Mouse (Mus musculus): ENCODE results near the gene Ninj2. TPM values are rescaled to one million over a fixed set of nuclear protein-coding genes. Genes with fewer than 3 reads are reported as not detected.

The Ninj2 gene
- total and polyA plus RNA-seq, 3 experiments: 0.08 TPM; not detected in 2

GRCm38 (mm10) chr6:120076619-120077450 is 16.3 kb upstream of the Ninj2 start:
- no peaks in the 10 kb centered on the region for H3K4me1 ChIP-seq (ENCODE audit: control insufficient read depth in 1 of 2, insufficient read depth in 2 of 2, low read length in 2 of 2)
- DNase-seq (ENCODE audit: low read depth, low spot score): peak; percentile 9
- TF ChIP-seq CTCF (IDR thresholded peaks at IDR 0.05 in 2 of 3, conservative IDR thresholded peaks at IDR 0.05 in 1 of 3; ENCODE audit: control insufficient read depth in 1 of 3, insufficient read depth in 1 of 3, low read depth in 2 of 3, low read length in 3 of 3, poor library complexity in 1 of 3, severe bottlenecking in 1 of 3) (no peak), USF1 (IDR thresholded peaks at IDR 0.05; ENCODE audit: low read depth, low read length) (no peak), NELFE (IDR thresholded peaks at IDR 0.05; ENCODE audit: low read depth, low read length) (no peak), E2F4 (IDR thresholded peaks at IDR 0.05; ENCODE audit: borderline replicate concordance, low read depth, low read length) (no peak), ZKSCAN1 (IDR thresholded peaks at IDR 0.05; ENCODE audit: low read depth, low read length) (no peak), RCOR1 (IDR thresholded peaks at IDR 0.05; ENCODE audit: low read depth, low read length) (no peak), KAT2A (conservative IDR thresholded peaks at IDR 0.05; ENCODE audit: low read depth, low read length) (no peak)
- H3K9ac ChIP-seq (ENCODE audit: control insufficient read depth, low read depth, low read length, poor library complexity, severe bottlenecking): no peak overlapping the region
- H3K27me3 ChIP-seq (ENCODE audit: control insufficient read depth in 1 of 2, insufficient read depth in 2 of 2, low read length in 2 of 2): no peaks in the 10 kb centered on the region
- no peak overlapping the region for H3K27ac ChIP-seq (ENCODE audit: control insufficient read depth, low read depth, low read length)
- H3K36me3 ChIP-seq (ENCODE audit: control insufficient read depth in 1 of 2, insufficient read depth in 2 of 2, low read length in 2 of 2): no peaks in the 10 kb centered on the region
- H3K9me3 ChIP-seq (replicated peaks; ENCODE audit: insufficient read depth, low read length): no peaks in the 10 kb centered on the region
- no peak overlapping the region for H3K4me3 ChIP-seq (ENCODE audit: control insufficient read depth in 1 of 2, insufficient read depth in 1 of 2, low read depth in 2 of 2, low read length in 2 of 2)
- no peaks in the 10 kb centered on the region for H3K79me2 ChIP-seq (ENCODE audit: control insufficient read depth, insufficient read depth, low read length, poor library complexity)

DNA sequence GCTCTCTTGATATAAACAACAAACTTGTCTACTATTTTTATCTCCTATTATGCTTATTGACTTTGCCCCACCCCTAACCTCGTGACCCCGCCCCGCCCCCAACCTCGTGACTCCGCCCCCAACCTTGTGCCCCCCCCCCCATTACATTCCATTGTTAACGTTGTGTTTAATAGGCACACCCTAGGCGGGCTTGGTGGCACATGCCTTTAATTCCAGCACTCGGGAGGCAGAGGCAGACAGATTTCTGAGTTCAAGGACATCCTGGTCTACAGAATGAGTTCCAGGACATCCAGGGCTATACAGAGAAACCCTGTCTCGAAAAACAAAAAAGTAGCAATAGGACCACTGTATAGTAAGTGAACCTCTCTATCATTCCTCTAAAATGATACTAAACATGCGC is 13.6 kb upstream of the Ninj2 start:
- Histone ChIP-seq H3K27ac (ENCODE audit: control insufficient read depth, low read depth, low read length) (no peak overlapping the region), H3K27me3 (ENCODE audit: control insufficient read depth in 1 of 2, insufficient read depth in 2 of 2, low read length in 2 of 2) (no peaks in the 10 kb centered on the region), H3K79me2 (ENCODE audit: control insufficient read depth, insufficient read depth, low read length, poor library complexity) (no peaks in the 10 kb centered on the region), H3K9me3 (replicated peaks; ENCODE audit: insufficient read depth, low read length) (no peaks in the 10 kb centered on the region), H3K9ac (ENCODE audit: control insufficient read depth, low read depth, low read length, poor library complexity, severe bottlenecking) (no peak overlapping the region), H3K4me1 (ENCODE audit: control insufficient read depth in 1 of 2, insufficient read depth in 2 of 2, low read length in 2 of 2) (peaks cover 0 to 11% of the 10 kb centered on the region in 2 experiments; a peak in 2 of 4 replicates), H3K36me3 (ENCODE audit: control insufficient read depth in 1 of 2, insufficient read depth in 2 of 2, low read length in 2 of 2) (peaks cover 0 to 8% of the 10 kb centered on the region in 2 experiments; a peak in 2 of 4 replicates), H3K4me3 (ENCODE audit: control insufficient read depth in 1 of 2, insufficient read depth in 1 of 2, low read depth in 2 of 2, low read length in 2 of 2) (no peak overlapping the region)
- DNase-seq (ENCODE audit: low read depth, low spot score): no peak
- TF ChIP-seq USF2 (IDR thresholded peaks at IDR 0.05; ENCODE audit: borderline replicate concordance in 1 of 2, insufficient read depth in 1 of 2, low read depth in 1 of 2, low read length in 2 of 2): no peak
- TF ChIP-seq SIN3A (IDR thresholded peaks at IDR 0.05; ENCODE audit: low read length): no peak
- TF ChIP-seq UBTF (IDR thresholded peaks at IDR 0.05; ENCODE audit: borderline replicate concordance, insufficient read depth, low read depth, low read length): no peak
- TF ChIP-seq ZMIZ1 (IDR thresholded peaks at IDR 0.05; ENCODE audit: low read depth, low read length): no peak
- TF ChIP-seq TBP (IDR thresholded peaks at IDR 0.05; ENCODE audit: low read depth, low read length): no peak
- no peak for TF ChIP-seq RAD21 (IDR thresholded peaks at IDR 0.05; ENCODE audit: low read depth, low read length)
- TF ChIP-seq NRF1 (IDR thresholded peaks at IDR 0.05; ENCODE audit: insufficient read depth, low read depth, low read length, poor library complexity, severe bottlenecking): no peak
- TF ChIP-seq BHLHE40 (IDR thresholded peaks at IDR 0.05; ENCODE audit: borderline replicate concordance, low read depth, low read length): no peak
- TF ChIP-seq E2F4 (IDR thresholded peaks at IDR 0.05; ENCODE audit: borderline replicate concordance, low read depth, low read length): no peak
- TF ChIP-seq EP300 (IDR thresholded peaks at IDR 0.05; ENCODE audit: low read depth in 1 of 2, low read length in 2 of 2): no peak
- no peak for TF ChIP-seq GABPA (IDR thresholded peaks at IDR 0.05; ENCODE audit: low read depth, low read length)
- no peak for TF ChIP-seq GATA1 (IDR thresholded peaks at IDR 0.05; ENCODE audit: low read depth, low read length)
- no peak for TF ChIP-seq ZKSCAN1 (IDR thresholded peaks at IDR 0.05; ENCODE audit: low read depth, low read length)
- TF ChIP-seq MXI1 (IDR thresholded peaks at IDR 0.05; ENCODE audit: low read depth, low read length): no peak
- TF ChIP-seq MAZ (IDR thresholded peaks at IDR 0.05; ENCODE audit: low read depth, low read length): no peak
- TF ChIP-seq RCOR1 (IDR thresholded peaks at IDR 0.05; ENCODE audit: low read depth, low read length): no peak
- no peak for TF ChIP-seq ETS1 (IDR thresholded peaks at IDR 0.05; ENCODE audit: low read depth, low read length)
- TF ChIP-seq HCFC1 (IDR thresholded peaks at IDR 0.05; ENCODE audit: low read depth, low read length): no peak

Measured in MEL (cell line).